Mouse (Mus musculus) liver, embryonic 13.5 days (tissue): ENCODE data around the gene Fuca1. TPM values are rescaled to one million over a fixed set of nuclear protein-coding genes. Genes with fewer than 3 reads are reported as not detected.

Source experiments
- ATAC-seq: fragments of 200-750 bp; cut with Nextera tagmentation; 2 replicates; pipeline ENCODE4 v1.8.0; 2017; ENCODE audit warnings: low read depth, mild to moderate bottlenecking, moderate number of reproducible peaks, moderate library complexity
- DNase-seq: peaks from one replicate; pipeline ENCODE4 v3.0.0; 2022
- H3K27ac ChIP-seq: fragments of 300-500 bp; sonication (generic); 2 replicates; pipeline ENCODE4 v1.5.1; 2015; ENCODE audit warnings: moderate library complexity, mild to moderate bottlenecking, inconsistent platforms
- H3K27me3 ChIP-seq: fragments of 300-500 bp; sonication (generic); 2 replicates; pipeline ENCODE4 v1.6.1; 2015; ENCODE audit warnings: mild to moderate bottlenecking, inconsistent platforms
- H3K36me3 ChIP-seq: fragments of 300-500 bp; sonication (generic); 2 replicates; pipeline ENCODE4 v1.6.1; 2015; ENCODE audit warnings: mild to moderate bottlenecking, inconsistent platforms
- H3K4me1 ChIP-seq: fragments of 300-500 bp; sonication (generic); replicated peaks from 2 replicates; pipeline ENCODE4 v1.6.1; 2015; ENCODE audit warnings: inconsistent platforms
- H3K4me2 ChIP-seq: fragments of 300-500 bp; sonication (generic); 2 replicates; pipeline ENCODE4 v1.6.1; 2015; ENCODE audit warnings: inconsistent platforms, mild to moderate bottlenecking, moderate library complexity
- H3K4me3 ChIP-seq: fragments of 300-500 bp; sonication (generic); replicated peaks from 2 replicates; pipeline ENCODE4 v1.5.1; 2015; ENCODE audit warnings: mild to moderate bottlenecking, inconsistent platforms
- H3K9ac ChIP-seq: fragments of 300-500 bp; sonication (generic); 2 replicates; pipeline ENCODE4 v1.6.1; 2015; ENCODE audit warnings: mild to moderate bottlenecking, inconsistent platforms
- H3K9me3 ChIP-seq: fragments of 300-500 bp; sonication (generic); replicated peaks from 2 replicates; pipeline ENCODE4 v1.6.1; 2016; ENCODE audit warnings: inconsistent platforms
- WGBS: fragments of 180-500 bp; shearing (Covaris S2); methylation state at CpG from one replicate; pipeline ENCODE4 v1.1.7; 2015; ENCODE audit not compliant: insufficient replicate concordance; 5-methylcytosine and 5-hydroxymethylcytosine counted together
- polyA plus RNA-seq: library from polyadenylated mRNA; unstranded; fragments of >200 nt; fragmentation: Nextera tagmentation; extraction: Ambion mirVana; gene quantifications from 2 replicates; pipeline ENCODE4 v1.2.1, GENCODE M21; 2015

Gene Fuca1
- polyA plus RNA-seq, 1 experiment from 2014 or later: 18.1 TPM

GRCm38 (mm10) chr4:135985193-135985592 is 64.7 kb downstream of the Fuca1 start:
- Histone ChIP-seq H3K27me3 (no peaks in the 10 kb centered on the region), H3K9me3 (no peaks in the 10 kb centered on the region), H3K36me3 (peaks cover 56% of the 10 kb centered on the region), H3K9ac (peak overlapping the region; percentile 98), H3K4me3 (peak overlapping the region; percentile 84), H3K27ac (peak overlapping the region; percentile 96), H3K4me1 (peaks cover 53% of the 10 kb centered on the region), H3K4me2 (peak overlapping the region; percentile 91)
- ATAC-seq (peak; percentile 87), DNase-seq (peak; percentile 87)
- 32% methylated on average over 5 of the region's 5 CpGs for WGBS

DNA sequence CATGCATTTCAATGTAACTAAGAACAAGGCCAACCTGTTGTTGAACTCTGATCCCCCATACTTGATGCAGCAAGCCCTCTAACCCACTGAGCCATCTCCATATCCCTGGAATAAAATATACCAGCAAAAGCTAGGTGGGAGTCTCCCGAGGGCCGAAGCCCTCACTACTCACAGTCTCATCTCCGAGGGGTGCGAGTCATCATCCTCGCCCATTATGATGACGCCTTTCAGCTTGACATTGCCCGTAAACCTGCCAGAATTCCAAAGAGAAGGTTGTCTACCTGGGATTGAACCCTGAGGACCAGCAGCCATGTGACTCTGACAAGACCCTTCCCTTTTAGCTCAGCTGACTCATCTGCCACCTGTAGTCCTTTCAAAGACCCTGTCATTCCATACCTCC is 65.2 kb downstream of the Fuca1 start:
- Histone ChIP-seq H3K9me3 (no peaks in the 10 kb centered on the region), H3K27ac (peak overlapping the region; percentile 96), H3K36me3 (peaks cover 50% of the 10 kb centered on the region), H3K27me3 (no peaks in the 10 kb centered on the region), H3K4me3 (peak overlapping the region; percentile 84), H3K9ac (peak overlapping the region; percentile 98), H3K4me2 (peak overlapping the region; percentile 91), H3K4me1 (peaks cover 56% of the 10 kb centered on the region)
- no peak for DNase-seq
- 86% methylated on average over 7 of the region's 7 CpGs for WGBS
- ATAC-seq: no peak

DNA sequence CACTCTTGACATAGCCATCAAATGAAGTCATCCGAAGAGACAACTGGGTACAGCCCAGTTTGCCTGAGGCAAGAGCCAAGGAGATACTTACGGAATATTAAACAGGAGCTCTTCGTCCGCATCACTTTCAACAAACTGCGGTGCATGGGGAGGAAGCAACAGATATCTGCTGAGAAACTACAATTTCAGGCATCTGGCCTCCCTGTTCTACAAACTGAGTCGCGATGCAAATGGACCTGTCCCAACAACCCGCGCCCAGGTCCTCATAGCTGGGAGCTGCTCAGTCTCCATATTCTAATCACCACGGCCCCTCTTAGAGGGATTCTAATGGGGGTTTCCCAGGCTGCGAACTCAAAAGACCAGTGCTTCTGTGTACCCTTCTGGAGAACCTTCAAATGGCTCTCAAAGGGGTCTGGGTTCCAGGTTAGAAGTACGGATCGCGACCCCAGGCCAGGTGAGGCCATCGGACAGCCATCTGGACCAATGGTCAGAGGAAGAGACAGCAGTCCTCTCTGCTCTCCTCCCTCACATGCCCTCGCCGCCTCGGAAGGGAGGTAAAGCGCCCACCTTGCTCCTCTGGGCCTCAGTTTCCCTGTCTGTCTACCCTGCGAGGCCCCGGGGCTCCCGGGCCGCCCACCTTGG is 65.9 kb downstream of the Fuca1 start:
- Histone ChIP-seq H3K36me3 (peaks cover 44% of the 10 kb centered on the region), H3K4me3 (peak overlapping the region; percentile 84), H3K9me3 (no peaks in the 10 kb centered on the region), H3K27me3 (no peaks in the 10 kb centered on the region), H3K9ac (peak overlapping the region; percentile 98), H3K4me1 (peaks cover 55% of the 10 kb centered on the region), H3K27ac (peak overlapping the region; percentile 96), H3K4me2 (peak overlapping the region; percentile 91)
- DNase-seq (no peak), ATAC-seq (no peak)
- WGBS: 7% methylated on average over 23 of the region's 23 CpGs

- H3K36me3 ChIP-seq: peaks cover 36% of the 10 kb centered on the region
- no peaks in the 10 kb centered on the region for H3K27me3 ChIP-seq
- peaks cover 50% of the 10 kb centered on the region for H3K4me1 ChIP-seq
- peak within 1 kb of the TSS; percentile 98 for H3K9ac ChIP-seq
- under 1% methylated on average over 81 of the region's 81 CpGs for WGBS
- DNase-seq (peak; percentile 93), ATAC-seq (peak; percentile 83)
- peak within 1 kb of the TSS; percentile 84 for H3K4me3 ChIP-seq
- H3K9me3 ChIP-seq: no peaks in the 10 kb centered on the region
- peak within 1 kb of the TSS; percentile 91 for H3K4me2 ChIP-seq
- H3K27ac ChIP-seq: peak within 1 kb of the TSS; percentile 96
These were observed 66.6 kb downstream of the Fuca1 start, which contains the start of gene Pithd1 for GRCm38 (mm10) chr4:135986943-135987710. Pithd1 (minus strand) TSS chr4:135987264.

GRCm38 (mm10) chr4:135987714-135988113 is 67.2 kb downstream of the Fuca1 start:
- ATAC-seq: no peak
- Histone ChIP-seq H3K4me3 (peak overlapping the region; percentile 84), H3K27me3 (no peaks in the 10 kb centered on the region), H3K9ac (peak overlapping the region; percentile 98), H3K27ac (peak overlapping the region; percentile 96), H3K4me2 (peak overlapping the region; percentile 91), H3K36me3 (peaks cover 31% of the 10 kb centered on the region), H3K9me3 (no peaks in the 10 kb centered on the region), H3K4me1 (peaks cover 48% of the 10 kb centered on the region)
- no peak for DNase-seq
- 66% methylated on average over 9 of the region's 9 CpGs for WGBS

Other genes with a start within 250 kb of the Fuca1 start
- 0.02 and 0.05 TPM in 2 replicates for gene Ifnlr1, start 234.4 kb upstream of the Fuca1 start, polyA plus RNA-seq
- gene Il22ra1, start 192.6 kb upstream of the Fuca1 start, polyA plus RNA-seq: 0.23 and 0.32 TPM in 2 replicates
- 0.08 and 0.20 TPM in 2 replicates for gene Myom3, start 161.0 kb upstream of the Fuca1 start, polyA plus RNA-seq
- gene Srsf10, start 65.0 kb upstream of the Fuca1 start, polyA plus RNA-seq: 119 and 147 TPM in 2 replicates
- gene Pnrc2, start 46.9 kb upstream of the Fuca1 start, polyA plus RNA-seq: 88.0 and 109 TPM in 2 replicates
- gene Cnr2, start 25.3 kb upstream of the Fuca1 start, polyA plus RNA-seq: 2.5 and 3.0 TPM in 2 replicates
- gene Hmgcl, start 25.7 kb downstream of the Fuca1 start, polyA plus RNA-seq: 71.9 and 73.5 TPM in 2 replicates
- 35.6 and 35.7 TPM in 2 replicates for gene Gale, start 43.0 kb downstream of the Fuca1 start, polyA plus RNA-seq
- gene Lypla2, start 51.9 kb downstream of the Fuca1 start, polyA plus RNA-seq: 48.9 and 49.7 TPM in 2 replicates
- 99.8 and 111 TPM in 2 replicates for gene Pithd1, start 66.5 kb downstream of the Fuca1 start, polyA plus RNA-seq
- gene Eloa, start 101.0 kb downstream of the Fuca1 start, polyA plus RNA-seq: 27.7 and 35.1 TPM in 2 replicates
- 341 and 377 TPM in 2 replicates for gene Rpl11, start 132.7 kb downstream of the Fuca1 start, polyA plus RNA-seq
- 48.1 and 51.3 TPM in 2 replicates for gene Id3, start 222.8 kb downstream of the Fuca1 start, polyA plus RNA-seq